Mouse (Mus musculus) forebrain, embryonic 12.5 days (tissue): ENCODE measurements around the gene Cr2. TPM values are rescaled to one million over a fixed set of nuclear protein-coding genes. Genes with fewer than 3 reads are reported as not detected.
A peak's percentile ranks its signal among the peaks of the same experiment; 100 is the strongest.

Experiments used
- ATAC-seq: fragments of 200-750 bp; cut with Nextera tagmentation; 2 replicates; pipeline ENCODE4 v1.8.0; 2017; ENCODE audit warnings: moderate TSS enrichment; ENCODE audit not compliant: low FRiP score
- H3K27ac ChIP-seq: fragments of 300-500 bp; sonication (generic); 2 replicates; pipeline ENCODE4 v1.5.1; 2016; ENCODE audit warnings: mild to moderate bottlenecking
- H3K27me3 ChIP-seq: fragments of 300-500 bp; sonication (generic); 2 replicates; pipeline ENCODE4 v1.6.1; 2016; ENCODE audit warnings: mild to moderate bottlenecking
- H3K36me3 ChIP-seq: fragments of 300-500 bp; sonication (generic); replicated peaks from 2 replicates; pipeline ENCODE4 v1.6.1; 2016; ENCODE audit warnings: mild to moderate bottlenecking
- H3K4me1 ChIP-seq: fragments of 300-500 bp; sonication (generic); 2 replicates; pipeline ENCODE4 v1.6.1; 2016
- H3K4me2 ChIP-seq: fragments of 300-500 bp; sonication (generic); 2 replicates; pipeline ENCODE4 v1.6.1; 2016; ENCODE audit warnings: mild to moderate bottlenecking, moderate library complexity
- H3K4me3 ChIP-seq: fragments of 300-500 bp; sonication (generic); replicated peaks from 2 replicates; pipeline ENCODE4 v1.5.1; 2016; ENCODE audit warnings: mild to moderate bottlenecking
- H3K9ac ChIP-seq: fragments of 300-500 bp; sonication (generic); 2 replicates; pipeline ENCODE4 v1.6.1; 2016; ENCODE audit warnings: mild to moderate bottlenecking
- H3K9me3 ChIP-seq: fragments of 300-500 bp; sonication (generic); 2 replicates; pipeline ENCODE4 v1.6.1; 2016
- WGBS: fragments of 180-500 bp; shearing (Covaris S2); methylation state at CpG from one replicate; pipeline ENCODE4 v1.1.7; 2016; 5-methylcytosine and 5-hydroxymethylcytosine counted together
- polyA plus RNA-seq: library from polyadenylated mRNA; unstranded; fragments of >200 nt; fragmentation: Nextera tagmentation; extraction: Ambion mirVana; gene quantifications from 2 replicates; pipeline ENCODE4 v1.2.1, GENCODE M21; 2016

Cr2 gene
- polyA plus RNA-seq, 1 experiment from 2014 or later: 0.42 TPM

DNA sequence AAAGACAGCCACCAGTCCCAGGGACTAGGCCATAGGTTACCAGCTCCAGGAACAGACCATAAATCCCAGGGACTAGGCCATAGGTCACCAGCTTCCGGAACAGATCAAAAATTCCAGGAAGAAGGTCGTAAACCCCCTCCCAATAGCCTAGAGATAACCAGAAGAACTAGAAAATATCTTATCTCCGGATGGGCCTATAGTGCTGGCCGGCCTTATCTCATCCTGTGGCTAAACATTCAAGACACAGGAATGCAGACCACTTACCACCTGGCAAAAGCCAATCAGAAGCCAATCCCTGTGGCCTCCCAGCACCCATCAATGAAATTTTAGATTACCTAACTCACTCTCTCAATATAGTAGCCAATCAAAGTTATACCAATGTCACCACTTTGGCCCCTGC lies 75.8 kb downstream of the Cr2 start:
- no peak overlapping the region for H3K4me2 ChIP-seq
- no peak overlapping the region for H3K9ac ChIP-seq
- H3K27ac ChIP-seq: no peak overlapping the region
- no peaks in the 10 kb centered on the region for H3K4me1 ChIP-seq
- H3K36me3 ChIP-seq: peaks cover 32% of the 10 kb centered on the region
- 95% methylated on average over 4 of the region's 4 CpGs for WGBS
- H3K27me3 ChIP-seq: no peaks in the 10 kb centered on the region
- no peaks in the 10 kb centered on the region for H3K9me3 ChIP-seq
- H3K4me3 ChIP-seq: no peak overlapping the region
- ATAC-seq: no peak

DNA sequence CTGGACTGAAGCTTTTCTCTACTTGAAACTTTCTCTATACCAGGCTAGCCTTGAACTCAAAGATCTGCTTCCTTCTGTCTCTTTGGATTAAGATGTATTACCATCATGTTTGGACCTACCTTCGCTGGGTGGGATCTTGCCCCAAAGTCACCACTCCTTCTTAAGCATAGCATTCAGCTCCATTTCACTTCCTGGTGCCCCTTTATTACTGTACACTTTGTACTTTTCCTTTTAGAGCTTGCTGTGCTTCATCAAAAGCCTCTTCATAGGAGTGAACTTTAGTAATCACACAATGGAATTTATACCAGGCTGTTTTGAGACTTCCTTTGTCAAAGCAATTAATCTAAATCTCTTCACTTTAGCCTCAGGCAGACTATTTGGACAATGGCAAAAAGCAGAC lies 78.5 kb downstream of the Cr2 start:
- no peak for ATAC-seq
- 97% methylated on average over 1 of the region's 1 CpGs for WGBS
- H3K4me2 ChIP-seq: no peak overlapping the region
- no peaks in the 10 kb centered on the region for H3K9me3 ChIP-seq
- no peaks in the 10 kb centered on the region for H3K27me3 ChIP-seq
- no peak overlapping the region for H3K4me3 ChIP-seq
- no peaks in the 10 kb centered on the region for H3K4me1 ChIP-seq
- peaks cover 25% of the 10 kb centered on the region for H3K36me3 ChIP-seq
- H3K27ac ChIP-seq: no peak overlapping the region
- H3K9ac ChIP-seq: no peak overlapping the region

DNA sequence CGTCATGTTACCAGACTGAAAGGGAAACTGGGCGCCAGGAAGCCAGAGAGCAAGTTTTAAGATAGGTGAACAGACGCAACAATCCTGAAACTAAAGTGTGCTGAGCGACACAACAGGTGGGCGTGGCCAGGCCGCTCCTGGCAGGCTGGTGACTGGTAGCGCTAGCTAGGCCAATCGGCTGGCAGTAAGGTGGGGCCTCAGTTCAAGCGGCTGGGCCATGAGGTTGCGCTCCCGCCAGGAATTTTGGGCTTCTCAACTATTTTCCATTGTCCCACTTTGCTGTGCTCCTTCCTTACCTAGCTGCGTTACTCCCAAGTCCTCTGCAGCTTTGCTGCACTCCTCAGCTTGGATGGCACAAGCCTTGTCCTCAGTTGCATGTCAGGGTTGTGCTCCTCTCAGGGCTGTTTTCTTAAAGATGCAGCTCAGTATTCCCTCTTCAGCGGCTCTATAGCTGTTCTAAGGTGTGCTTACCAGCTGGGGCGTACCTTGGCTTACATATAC lies 84.2 kb downstream of the Cr2 start, which contains the start of gene Cd46:
TSS of gene Cd46 (minus strand) at position 30 of the 501 bp plus-strand sequence.
- H3K36me3 ChIP-seq: peaks cover 9% of the 10 kb centered on the region; the same call in 1 of the 2 replicates
- H3K9ac ChIP-seq: peak within 1 kb of the TSS; percentile 47
- H3K4me2 ChIP-seq: peak within 1 kb of the TSS; percentile 61
- H3K9me3 ChIP-seq: no peaks in the 10 kb centered on the region
- H3K4me1 ChIP-seq: peaks cover 12% of the 10 kb centered on the region
- H3K4me3 ChIP-seq: peak within 1 kb of the TSS; percentile 39
- no peaks in the 10 kb centered on the region for H3K27me3 ChIP-seq
- peak; percentile 96 for ATAC-seq
- H3K27ac ChIP-seq: no peak within 1 kb of the TSS
- 2% methylated on average over 14 of the region's 14 CpGs for WGBS

DNA sequence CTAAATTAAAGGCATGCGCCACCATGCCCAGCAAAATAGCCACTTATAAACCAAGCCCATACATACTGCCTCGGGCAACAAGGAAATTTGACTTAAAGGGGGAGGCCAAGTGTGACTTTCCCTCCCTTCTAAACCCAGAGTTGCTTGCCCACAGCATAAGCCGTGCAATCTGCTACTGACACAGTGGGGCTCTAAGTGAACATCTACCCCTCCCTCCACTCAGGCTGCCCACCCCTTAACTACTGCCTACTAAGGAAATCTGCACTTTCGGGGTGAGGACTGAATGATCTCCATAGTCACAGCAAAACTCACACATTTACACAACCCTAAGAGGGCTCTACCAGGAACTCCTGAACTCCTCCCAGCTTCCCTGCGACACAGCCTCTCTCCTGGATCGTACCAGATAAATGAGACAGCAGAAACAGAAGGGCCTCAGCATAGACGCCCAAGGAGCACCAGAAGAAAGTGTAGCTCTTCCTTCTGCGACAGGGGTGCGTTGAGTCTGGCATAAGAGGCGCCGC lies 84.8 kb downstream of the Cr2 start:
- Histone ChIP-seq H3K4me3 (peak overlapping the region; percentile 39), H3K27ac (no peak overlapping the region), H3K9me3 (no peaks in the 10 kb centered on the region), H3K4me2 (peak overlapping the region; percentile 61), H3K9ac (peak overlapping the region; percentile 47), H3K27me3 (no peaks in the 10 kb centered on the region), H3K4me1 (peaks cover 12% of the 10 kb centered on the region), H3K36me3 (peaks cover 5% of the 10 kb centered on the region; the same call in 1 of the 2 replicates)
- peak; percentile 83 for ATAC-seq
- 17% methylated on average over 11 of the region's 11 CpGs for WGBS

Other genes starting within 250 kb of the Cr2 start
- 35.8 and 36.5 TPM in 2 replicates for gene Cd34, start 237.9 kb downstream of the Cr2 start, polyA plus RNA-seq
- 0.96 and 1.4 TPM in 2 replicates for gene Cd46, start 84.5 kb downstream of the Cr2 start, polyA plus RNA-seq
- 35.6 and 40.5 TPM in 2 replicates for gene Cr1l, start 45.1 kb downstream of the Cr2 start, polyA plus RNA-seq